Mouse (Mus musculus) G1E (cell line): ENCODE measurements around the gene Trpm8. TPM values are rescaled to one million over a fixed set of nuclear protein-coding genes. Genes with fewer than 3 reads are reported as not detected.

ENCODE experiments used
- ATAC-seq: 2 replicates; pipeline ENCODE4 v1.8.0; 2016; ENCODE audit warnings: mild to moderate bottlenecking; ENCODE audit not compliant: insufficient number of reproducible peaks, poor library complexity, low FRiP score, severe bottlenecking; ENCODE audit errors: extremely low read depth
- DNase-seq: peaks from one replicate; pipeline ENCODE4 v3.0.0; 2012; ENCODE audit warnings: low spot score
- H3K27me3 ChIP-seq: 2 replicates; pipeline ENCODE4 v1.6.1; 2012; ENCODE audit warnings: mild to moderate bottlenecking, low read length, inconsistent platforms; ENCODE audit not compliant: insufficient read depth
- H3K36me3 ChIP-seq: replicated peaks from 2 replicates; pipeline ENCODE3; 2012; ENCODE audit warnings: mild to moderate bottlenecking, inconsistent platforms
- H3K4me1 ChIP-seq: 2 replicates; pipeline ENCODE4 v1.6.1; 2012; ENCODE audit warnings: low read depth, low read length, inconsistent platforms, mixed read lengths; ENCODE audit not compliant: insufficient read depth
- H3K4me3 ChIP-seq: 2 replicates; pipeline ENCODE4 v1.5.1; 2012; ENCODE audit warnings: low read depth, mild to moderate bottlenecking, inconsistent platforms, low read length, moderate library complexity, mixed read lengths
- H3K9me3 ChIP-seq: replicated peaks from 2 replicates; pipeline ENCODE4 v1.6.1; 2012; ENCODE audit warnings: inconsistent platforms
- CTCF ChIP-seq: IDR thresholded peaks from 2 replicates; pipeline ENCODE4 v1.5.1; 2012; ENCODE audit warnings: low read depth, low read length, inconsistent platforms, mixed read lengths
- GATA1 ChIP-seq: IDR thresholded peaks from 2 replicates; pipeline ENCODE4 v1.6.1; 2012; ENCODE audit warnings: borderline replicate concordance, low read length, inconsistent platforms, mixed read lengths
- GATA2 ChIP-seq: IDR thresholded peaks from 2 replicates; pipeline ENCODE4 v1.6.1; 2012; ENCODE audit warnings: low read depth, low read length, inconsistent platforms, borderline replicate concordance
- POLR2AphosphoS5 ChIP-seq: IDR thresholded peaks from 2 replicates; pipeline ENCODE4 v1.6.1; 2012; ENCODE audit warnings: low read depth, low read length, inconsistent platforms; ENCODE audit not compliant: insufficient replicate concordance
- TAL1 ChIP-seq: conservative IDR thresholded peaks from 2 replicates; pipeline ENCODE4 v1.6.1; 2012; ENCODE audit warnings: low read depth, low read length, inconsistent platforms, mixed read lengths
- polyA plus RNA-seq: library from polyadenylated mRNA; stranded (reverse); fragments of >175 nt; gene quantifications from 2 replicates; pipeline ENCODE4 v1.2.3, GENCODE M21; 2012
- total RNA-seq, 2 experiments: library from RNA; stranded (forward) in 1 of 2; stranded (reverse) in 1 of 2; fragments of 200-1000 nt in 1 of 2; fragments of >200 nt in 1 of 2; fragmentation: Nextera tagmentation in 1 of 2; gene quantifications; 2 replicates each; pipeline ENCODE4 v1.2.3; 2014 to 2017

Gene Trpm8
- total and polyA plus RNA-seq, 3 experiments = not detected

DNA sequence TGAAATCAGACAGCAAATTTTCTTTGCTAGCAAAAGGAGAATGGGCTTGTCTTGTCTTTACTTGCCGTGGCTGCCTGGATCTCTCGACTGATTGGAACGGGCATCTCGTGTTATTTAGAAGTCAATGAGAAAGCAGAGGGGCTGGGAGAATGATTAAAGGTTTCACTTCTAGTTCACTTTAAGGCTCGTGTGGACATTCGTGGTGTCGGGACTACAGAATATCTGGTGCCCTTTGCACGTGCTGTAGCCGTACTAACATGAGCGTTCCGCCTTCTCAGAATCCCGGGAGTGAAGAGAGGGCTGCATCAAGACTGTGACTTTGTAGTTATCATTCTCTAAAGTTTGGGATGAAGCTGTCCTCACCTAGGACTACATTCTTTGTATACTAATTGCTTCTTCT lies 29.7 kb downstream of the Trpm8 start:
- Histone ChIP-seq H3K9me3 (no peaks in the 10 kb centered on the region), H3K4me3 (no peak overlapping the region), H3K4me1 (no peaks in the 10 kb centered on the region), H3K36me3 (no peaks in the 10 kb centered on the region), H3K27me3 (peaks cover 3% of the 10 kb centered on the region; the same call in 1 of the 2 replicates)
- ATAC-seq (no peak), DNase-seq (no peak)
- no peak for TF ChIP-seq GATA2
- no peak for TF ChIP-seq POLR2AphosphoS5
- no peak for TF ChIP-seq GATA1

DNA sequence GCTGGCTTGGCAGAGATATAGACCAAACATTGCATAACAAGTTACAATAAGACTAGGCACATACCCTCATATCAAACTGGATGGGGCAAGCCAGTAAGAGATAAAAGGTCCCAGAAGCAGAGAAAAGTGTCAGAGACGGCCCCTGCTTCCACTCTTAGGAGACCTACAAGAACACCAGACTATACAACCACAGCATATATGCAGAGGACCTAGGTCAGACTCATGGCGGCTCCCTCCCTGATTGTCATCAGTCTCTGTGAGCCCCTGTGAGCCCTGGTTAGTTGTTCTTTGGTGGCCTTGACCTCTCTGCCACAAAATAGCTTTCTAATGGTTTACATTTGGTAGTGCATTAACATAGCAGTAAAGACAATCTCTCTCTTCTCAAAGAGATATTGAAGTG lies 31.6 kb downstream of the Trpm8 start:
- H3K4me3 ChIP-seq = no peak overlapping the region
- ATAC-seq = no peak
- no peaks in the 10 kb centered on the region for H3K36me3 ChIP-seq
- no peaks in the 10 kb centered on the region for H3K4me1 ChIP-seq
- TF ChIP-seq TAL1 (no peak), CTCF (no peak), GATA1 (no peak), POLR2AphosphoS5 (no peak), GATA2 (no peak)
- H3K9me3 ChIP-seq = no peaks in the 10 kb centered on the region
- peaks cover 3% of the 10 kb centered on the region; the same call in 1 of the 2 replicates for H3K27me3 ChIP-seq
- no peak for DNase-seq

DNA sequence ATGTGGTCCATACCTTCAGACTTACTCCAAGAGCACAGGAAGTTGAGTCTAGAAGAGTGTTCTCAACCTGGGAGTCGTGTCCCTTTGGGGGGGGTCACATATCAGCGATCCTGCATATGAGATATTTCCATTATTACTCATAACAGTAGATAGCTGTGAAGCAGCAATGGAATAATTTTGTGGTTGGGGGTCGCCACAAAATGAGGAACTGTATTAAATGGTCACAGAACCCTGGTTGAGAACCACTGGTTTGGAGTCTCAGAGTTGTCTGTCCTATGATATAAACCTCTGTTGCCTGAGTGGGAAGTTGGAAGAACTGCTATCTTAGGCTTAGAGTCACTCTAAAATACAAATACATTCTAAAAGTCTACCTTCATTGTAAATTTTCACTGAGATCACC lies 32.4 kb downstream of the Trpm8 start:
- ATAC-seq (no peak), DNase-seq (no peak)
- no peak for TF ChIP-seq GATA1
- no peak for TF ChIP-seq CTCF
- no peak for TF ChIP-seq GATA2
- TF ChIP-seq POLR2AphosphoS5 = no peak
- no peak for TF ChIP-seq TAL1
- H3K36me3 ChIP-seq = no peaks in the 10 kb centered on the region
- H3K4me3 ChIP-seq = no peak overlapping the region
- H3K27me3 ChIP-seq = no peaks in the 10 kb centered on the region
- no peaks in the 10 kb centered on the region for H3K9me3 ChIP-seq
- no peaks in the 10 kb centered on the region for H3K4me1 ChIP-seq

DNA sequence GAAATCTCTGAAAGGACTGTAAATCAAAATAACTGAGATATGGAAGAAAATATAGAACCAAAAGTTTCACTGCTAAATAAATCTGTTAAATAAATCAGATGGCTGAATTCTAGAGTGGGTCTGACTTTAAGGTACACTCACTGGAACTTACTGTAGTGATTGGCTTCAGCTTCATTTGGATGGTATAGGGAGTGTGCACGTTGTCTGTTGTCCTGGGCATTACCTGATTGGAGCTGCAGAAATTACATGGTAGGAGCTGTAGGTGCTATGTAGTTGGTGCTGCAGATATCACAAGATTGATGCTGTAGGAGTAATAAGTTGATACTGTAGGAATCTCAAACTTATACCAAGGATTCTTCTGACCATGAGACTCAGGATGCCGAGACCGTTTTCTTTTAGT lies 32.9 kb downstream of the Trpm8 start:
- H3K9me3 ChIP-seq = no peaks in the 10 kb centered on the region
- H3K4me1 ChIP-seq = no peaks in the 10 kb centered on the region
- DNase-seq (no peak), ATAC-seq (no peak)
- TF ChIP-seq GATA1 = no peak
- no peak for TF ChIP-seq POLR2AphosphoS5
- TF ChIP-seq CTCF = no peak
- no peak for TF ChIP-seq TAL1
- TF ChIP-seq GATA2 = no peak
- no peaks in the 10 kb centered on the region for H3K27me3 ChIP-seq
- no peak overlapping the region for H3K4me3 ChIP-seq
- H3K36me3 ChIP-seq = no peaks in the 10 kb centered on the region

DNA sequence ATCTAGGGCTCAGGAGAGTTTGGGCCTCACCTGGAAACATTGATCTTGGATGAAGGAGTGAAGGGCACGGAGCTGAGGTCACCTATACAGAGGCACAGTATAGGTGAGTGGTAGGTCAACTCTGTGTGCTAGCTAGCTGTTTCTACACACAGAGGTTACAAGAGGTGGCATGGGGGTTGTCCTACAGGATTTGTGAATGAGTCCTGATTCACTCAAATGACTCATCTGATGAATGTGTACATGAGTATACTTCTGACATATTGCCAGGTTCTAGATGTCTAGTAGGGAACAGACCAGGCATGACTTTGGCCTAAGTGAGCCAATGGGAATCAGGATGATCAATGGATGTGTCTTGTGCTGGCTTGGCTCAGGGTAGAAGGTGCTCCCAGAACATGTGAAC lies 39.8 kb downstream of the Trpm8 start:
- ATAC-seq = no peak
- Histone ChIP-seq H3K27me3 (0 out of 2 replicates have a peak, but pooled peaks cover 2% of the 10 kb centered on the region), H3K4me3 (no peak overlapping the region), H3K36me3 (no peaks in the 10 kb centered on the region), H3K4me1 (no peaks in the 10 kb centered on the region), H3K9me3 (no peaks in the 10 kb centered on the region)
- TF ChIP-seq TAL1 (no peak), CTCF (no peak), GATA2 (no peak), POLR2AphosphoS5 (no peak), GATA1 (no peak)
- no peak for DNase-seq

DNA sequence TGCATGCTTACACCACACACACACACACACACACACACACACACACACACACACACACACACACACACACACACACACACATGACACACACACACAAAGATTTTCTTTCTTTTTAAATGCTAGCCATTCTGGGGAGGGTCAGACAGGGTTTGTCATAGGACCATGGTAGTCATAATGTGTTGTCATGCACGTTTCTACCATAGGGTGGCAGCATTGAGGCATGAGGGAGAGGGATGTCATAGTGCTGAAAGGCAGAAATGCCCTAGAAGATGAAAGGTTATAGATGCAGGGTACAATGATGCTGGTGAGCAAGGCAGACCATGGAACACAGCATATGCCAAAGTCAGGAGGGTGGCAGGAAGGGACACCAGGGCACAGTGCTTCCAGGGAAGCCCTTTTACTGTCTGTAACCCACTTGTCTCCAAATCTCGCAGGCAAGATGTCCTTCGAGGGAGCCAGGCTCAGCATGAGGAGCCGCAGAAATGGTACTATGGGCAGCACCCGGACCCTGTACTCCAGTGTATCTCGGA lies 41.1 kb downstream of the Trpm8 start:
- Histone ChIP-seq H3K9me3 (no peaks in the 10 kb centered on the region), H3K36me3 (no peaks in the 10 kb centered on the region), H3K4me1 (no peaks in the 10 kb centered on the region), H3K4me3 (no peak overlapping the region), H3K27me3 (peaks cover 6% of the 10 kb centered on the region; the same call in 1 of the 2 replicates)
- DNase-seq (peak; percentile 54), ATAC-seq (no peak)
- no peak for TF ChIP-seq GATA1
- TF ChIP-seq POLR2AphosphoS5 = no peak
- TF ChIP-seq CTCF = peak; percentile 81
- TF ChIP-seq GATA2 = no peak
- no peak for TF ChIP-seq TAL1
